Mouse (Mus musculus) heart, embryonic 13.5 days (tissue): ENCODE data around the gene Cadps. TPM values are rescaled to one million over a fixed set of nuclear protein-coding genes. Genes with fewer than 3 reads are reported as not detected.
"Not testable (repeated sequence)": the region's sequence is repeated elsewhere in the genome, so short reads cannot be mapped to it uniquely, and the experiment has no call there.

Experiments used
- ATAC-seq: fragments of 200-750 bp; cut with Nextera tagmentation; 2 replicates; pipeline ENCODE4 v1.8.0; 2017; ENCODE audit warnings: moderate TSS enrichment; ENCODE audit not compliant: insufficient number of reproducible peaks, low FRiP score, low TSS enrichment; ENCODE audit errors: extremely low read depth
- H3K27ac ChIP-seq: fragments of 300-500 bp; sonication (generic); replicated peaks from 2 replicates; pipeline ENCODE4 v1.5.1; 2015; ENCODE audit warnings: moderate library complexity, mild to moderate bottlenecking, inconsistent platforms
- H3K27me3 ChIP-seq: fragments of 300-500 bp; sonication (generic); replicated peaks from 2 replicates; pipeline ENCODE4 v1.6.1; 2015; ENCODE audit warnings: mild to moderate bottlenecking, inconsistent platforms
- H3K36me3 ChIP-seq: fragments of 300-500 bp; sonication (generic); 2 replicates; pipeline ENCODE4 v1.6.1; 2015; ENCODE audit warnings: mild to moderate bottlenecking, inconsistent platforms
- H3K4me1 ChIP-seq: fragments of 300-500 bp; sonication (generic); 2 replicates; pipeline ENCODE4 v1.6.1; 2015; ENCODE audit warnings: inconsistent platforms
- H3K4me2 ChIP-seq: fragments of 300-500 bp; sonication (generic); 2 replicates; pipeline ENCODE4 v1.6.1; 2015; ENCODE audit warnings: inconsistent platforms, mild to moderate bottlenecking, moderate library complexity
- H3K4me3 ChIP-seq: fragments of 300-500 bp; sonication (generic); 2 replicates; pipeline ENCODE4 v1.5.1; 2015; ENCODE audit warnings: moderate library complexity, mild to moderate bottlenecking, inconsistent platforms
- H3K9ac ChIP-seq: fragments of 300-500 bp; sonication (generic); 2 replicates; pipeline ENCODE4 v1.6.1; 2015; ENCODE audit warnings: inconsistent platforms, mild to moderate bottlenecking, moderate library complexity
- H3K9me3 ChIP-seq: fragments of 300-500 bp; sonication (generic); 2 replicates; pipeline ENCODE4 v1.6.1; 2016; ENCODE audit warnings: inconsistent platforms
- WGBS: fragments of 180-500 bp; shearing (Covaris S2); methylation state at CpG from one replicate; pipeline ENCODE4 v1.1.7; 2015; ENCODE audit warnings: mixed read lengths; 5-methylcytosine and 5-hydroxymethylcytosine counted together
- polyA plus RNA-seq: library from polyadenylated mRNA; unstranded; fragments of >200 nt; fragmentation: Nextera tagmentation; extraction: Ambion mirVana; gene quantifications from 2 replicates; pipeline ENCODE4 v1.2.1, GENCODE M21; 2015

Gene Cadps
- polyA plus RNA-seq, 1 experiment from 2014 or later = 0.51 TPM

DNA sequence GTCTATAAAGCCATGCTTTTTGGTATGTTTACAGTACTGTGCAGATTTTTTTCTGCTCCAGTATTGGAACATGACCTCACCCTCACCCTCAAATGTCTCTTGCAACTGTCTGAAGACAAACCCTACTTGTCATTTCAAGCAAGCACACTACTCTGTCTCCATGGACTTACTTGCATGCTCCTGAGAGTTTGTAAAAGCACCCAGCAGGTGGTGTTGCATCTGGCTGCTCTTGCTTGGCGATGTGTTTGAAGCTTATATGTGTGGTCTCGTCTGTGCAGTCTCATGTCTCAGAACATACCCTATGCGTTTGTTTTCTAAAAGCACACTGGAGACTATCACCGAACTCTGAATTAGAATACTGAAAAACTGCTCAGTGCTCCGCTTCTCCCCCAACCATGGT, 241.2 kb downstream of the Cadps start:
- ATAC-seq = no peak

GRCm38 (mm10) chr14:12580786-12581185, 242.1 kb downstream of the Cadps start:
- Histone ChIP-seq H3K9me3 (no peaks in the 10 kb centered on the region), H3K4me3 (no peak overlapping the region), H3K27me3 (no peaks in the 10 kb centered on the region), H3K36me3 (no peaks in the 10 kb centered on the region), H3K4me1 (peaks cover 11% of the 10 kb centered on the region), H3K27ac (no peak overlapping the region), H3K9ac (no peak overlapping the region), H3K4me2 (no peak overlapping the region)
- no peak for ATAC-seq
- 41% methylated on average over 7 of the region's 7 CpGs for WGBS

More for the DNA sequence above, 241.2 kb downstream of the Cadps start:
- Histone ChIP-seq H3K4me2 (no peak overlapping the region), H3K27me3 (no peaks in the 10 kb centered on the region), H3K9me3 (no peaks in the 10 kb centered on the region), H3K27ac (no peak overlapping the region), H3K9ac (no peak overlapping the region), H3K4me1 (peaks cover 11% of the 10 kb centered on the region), H3K4me3 (no peak overlapping the region), H3K36me3 (no peaks in the 10 kb centered on the region)
- WGBS = 71% methylated on average over 5 of the region's 5 CpGs

GRCm38 (mm10) chr14:12578156-12578555, 244.7 kb downstream of the Cadps start:
- H3K4me2 ChIP-seq = no peak overlapping the region
- H3K36me3 ChIP-seq = no peaks in the 10 kb centered on the region
- no peak overlapping the region for H3K4me3 ChIP-seq
- H3K4me1 ChIP-seq = peaks cover 10% of the 10 kb centered on the region
- no peak for ATAC-seq
- H3K9ac ChIP-seq = no peak overlapping the region
- H3K27ac ChIP-seq = no peak overlapping the region
- 62% methylated on average over 1 of the region's 1 CpGs for WGBS
- H3K27me3 ChIP-seq = no peaks in the 10 kb centered on the region
- H3K9me3 ChIP-seq = no peaks in the 10 kb centered on the region

GRCm38 (mm10) chr14:12577475-12578140, 245.3 kb downstream of the Cadps start:
- H3K4me2 ChIP-seq = no peak overlapping the region
- H3K4me3 ChIP-seq = no peak overlapping the region
- H3K9ac ChIP-seq = no peak overlapping the region
- peaks cover 10% of the 10 kb centered on the region for H3K4me1 ChIP-seq
- H3K27me3 ChIP-seq = no peaks in the 10 kb centered on the region
- WGBS = 66% methylated on average over 2 of the region's 2 CpGs
- no peaks in the 10 kb centered on the region for H3K9me3 ChIP-seq
- H3K36me3 ChIP-seq = no peaks in the 10 kb centered on the region
- ATAC-seq = no peak
- H3K27ac ChIP-seq = no peak overlapping the region

GRCm38 (mm10) chr14:12575105-12575504, 247.8 kb downstream of the Cadps start:
- no peak for ATAC-seq
- 25% methylated on average over 3 of the region's 3 CpGs for WGBS
- H3K4me3 ChIP-seq = no peak overlapping the region

GRCm38 (mm10) chr14:12574336-12574735, 248.5 kb downstream of the Cadps start:
- no peaks in the 10 kb centered on the region for H3K27me3 ChIP-seq
- 50% methylated on average over 4 of the region's 4 CpGs for WGBS
- ATAC-seq = no peak
- no peaks in the 10 kb centered on the region for H3K9me3 ChIP-seq
- no peak overlapping the region for H3K4me2 ChIP-seq
- H3K4me3 ChIP-seq = no peak overlapping the region
- no peak overlapping the region for H3K9ac ChIP-seq
- H3K4me1 ChIP-seq = peaks cover 15% of the 10 kb centered on the region
- H3K27ac ChIP-seq = no peak overlapping the region
- no peaks in the 10 kb centered on the region for H3K36me3 ChIP-seq

More at GRCm38 (mm10) chr14:12575105-12575504, 247.8 kb downstream of the Cadps start:
- Histone ChIP-seq H3K36me3 (no peaks in the 10 kb centered on the region), H3K4me2 (no peak overlapping the region), H3K27ac (no peak overlapping the region), H3K9me3 (no peaks in the 10 kb centered on the region), H3K4me1 (peaks cover 15% of the 10 kb centered on the region), H3K9ac (no peak overlapping the region), H3K27me3 (no peaks in the 10 kb centered on the region)

GRCm38 (mm10) chr14:12561730-12562129, 261.1 kb downstream of the Cadps start:
- H3K4me2 ChIP-seq, H3K27me3 ChIP-seq, H3K4me1 ChIP-seq, ATAC-seq, H3K9ac ChIP-seq, H3K27ac ChIP-seq, H3K9me3 ChIP-seq, H3K4me3 ChIP-seq, H3K36me3 ChIP-seq: not testable (repeated sequence)

- H3K9me3 ChIP-seq = no peaks in the 10 kb centered on the region
- 50% methylated on average over 1 of the region's 1 CpGs for WGBS
- no peaks in the 10 kb centered on the region for H3K4me1 ChIP-seq
- no peaks in the 10 kb centered on the region for H3K27me3 ChIP-seq
- no peak overlapping the region for H3K27ac ChIP-seq
- no peaks in the 10 kb centered on the region for H3K36me3 ChIP-seq
- H3K9ac ChIP-seq = no peak overlapping the region
- ATAC-seq = no peak
- no peak overlapping the region for H3K4me2 ChIP-seq
- H3K4me3 ChIP-seq = no peak overlapping the region
Observed at GRCm38 (mm10) chr14:12560233-12560577, 262.7 kb downstream of the Cadps start.

DNA sequence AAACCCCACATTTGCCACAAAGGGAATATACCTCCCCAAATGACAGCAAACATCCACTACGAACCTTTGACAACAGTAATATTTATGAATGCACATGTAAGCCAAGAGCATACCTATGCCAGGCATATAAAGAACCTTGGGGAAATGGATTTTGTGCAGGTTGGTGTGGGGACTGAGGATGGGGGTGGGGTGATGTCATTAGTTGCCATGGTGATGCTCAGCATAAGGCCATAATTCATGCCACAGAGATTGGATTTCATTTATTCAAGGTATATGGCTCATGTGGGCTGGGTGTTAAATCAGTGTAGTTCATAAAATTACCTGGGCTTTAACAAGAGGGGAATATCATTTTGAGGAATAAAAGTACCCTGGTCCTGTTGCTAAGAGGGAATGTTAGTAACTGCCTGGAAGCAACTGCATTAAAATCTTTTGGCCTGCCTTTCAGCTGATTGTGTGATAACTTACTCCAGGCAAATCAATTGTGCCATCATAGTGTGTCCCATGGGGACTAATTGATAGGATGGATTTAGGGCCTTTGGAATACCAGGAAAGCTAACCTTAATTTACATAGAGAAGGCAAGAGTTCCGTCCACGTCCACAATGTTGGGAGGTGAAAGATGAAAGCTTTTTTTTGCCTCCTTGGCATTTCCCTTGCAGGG, 263.2 kb downstream of the Cadps start:
- no peaks in the 10 kb centered on the region for H3K36me3 ChIP-seq
- no peak overlapping the region for H3K4me2 ChIP-seq
- H3K27ac ChIP-seq = no peak overlapping the region
- ATAC-seq = no peak
- H3K4me3 ChIP-seq = no peak overlapping the region
- 73% methylated on average over 3 of the region's 3 CpGs for WGBS
- H3K4me1 ChIP-seq = no peaks in the 10 kb centered on the region
- H3K9me3 ChIP-seq = no peaks in the 10 kb centered on the region
- H3K27me3 ChIP-seq = no peaks in the 10 kb centered on the region
- no peak overlapping the region for H3K9ac ChIP-seq

- 74% methylated on average over 7 of the region's 7 CpGs for WGBS
Observed at GRCm38 (mm10) chr14:12558920-12559573, 263.8 kb downstream of the Cadps start.

DNA sequence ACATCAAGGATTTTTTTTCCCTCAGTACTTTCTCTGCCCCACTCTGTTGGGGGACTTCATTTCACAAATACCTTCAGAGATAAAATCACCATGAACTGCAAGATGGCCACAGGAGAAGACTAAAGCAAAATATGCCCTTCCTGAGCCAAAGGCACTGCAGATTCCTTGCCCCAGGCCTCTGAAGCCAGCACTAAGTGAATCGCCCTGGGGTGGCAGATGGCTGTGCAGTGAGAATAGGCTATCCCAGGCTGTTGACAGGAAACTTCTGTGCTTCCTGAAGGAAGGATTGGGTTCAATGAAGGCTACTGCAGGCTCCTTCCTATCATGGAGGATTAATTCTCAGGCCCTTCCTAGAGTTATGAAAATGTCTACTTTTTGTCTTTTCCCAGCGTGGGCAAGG, 268.4 kb downstream of the Cadps start:
- Histone ChIP-seq H3K4me1 (no peaks in the 10 kb centered on the region), H3K27me3 (no peaks in the 10 kb centered on the region), H3K27ac (no peak overlapping the region), H3K4me3 (no peak overlapping the region), H3K9me3 (no peaks in the 10 kb centered on the region), H3K36me3 (no peaks in the 10 kb centered on the region), H3K4me2 (no peak overlapping the region), H3K9ac (no peak overlapping the region)
- 58% methylated on average over 2 of the region's 2 CpGs for WGBS
- ATAC-seq = no peak

More at GRCm38 (mm10) chr14:12558920-12559573, 263.8 kb downstream of the Cadps start:
- Histone ChIP-seq H3K27ac (no peak overlapping the region), H3K9ac (no peak overlapping the region), H3K4me3 (no peak overlapping the region), H3K4me1 (no peaks in the 10 kb centered on the region), H3K4me2 (no peak overlapping the region), H3K36me3 (no peaks in the 10 kb centered on the region), H3K27me3 (no peaks in the 10 kb centered on the region), H3K9me3 (no peaks in the 10 kb centered on the region)
- no peak for ATAC-seq

- WGBS = 35% methylated on average over 6 of the region's 6 CpGs
- Histone ChIP-seq H3K9ac (no peak overlapping the region), H3K9me3 (no peaks in the 10 kb centered on the region), H3K36me3 (no peaks in the 10 kb centered on the region), H3K4me1 (no peaks in the 10 kb centered on the region), H3K27ac (no peak overlapping the region), H3K27me3 (no peaks in the 10 kb centered on the region), H3K4me3 (no peak overlapping the region), H3K4me2 (no peak overlapping the region)
- ATAC-seq = no peak
Observed at GRCm38 (mm10) chr14:12551353-12551752, 271.5 kb downstream of the Cadps start.
